Mouse (Mus musculus) G1E (cell line): ENCODE results near the gene Tie1. TPM values are rescaled to one million over a fixed set of nuclear protein-coding genes. Genes with fewer than 3 reads are reported as not detected.

Experiments
- ATAC-seq: 2 replicates; pipeline ENCODE4 v1.8.0; 2016; ENCODE audit warnings: mild to moderate bottlenecking; ENCODE audit not compliant: insufficient number of reproducible peaks, poor library complexity, low FRiP score, severe bottlenecking; ENCODE audit errors: extremely low read depth
- DNase-seq: peaks from one replicate; pipeline ENCODE4 v3.0.0; 2012; ENCODE audit warnings: low spot score
- H3K27me3 ChIP-seq: 2 replicates; pipeline ENCODE4 v1.6.1; 2012; ENCODE audit warnings: mild to moderate bottlenecking, low read length, inconsistent platforms; ENCODE audit not compliant: insufficient read depth
- H3K36me3 ChIP-seq: replicated peaks from 2 replicates; pipeline ENCODE3; 2012; ENCODE audit warnings: mild to moderate bottlenecking, inconsistent platforms
- H3K4me1 ChIP-seq: 2 replicates; pipeline ENCODE4 v1.6.1; 2012; ENCODE audit warnings: low read depth, low read length, inconsistent platforms, mixed read lengths; ENCODE audit not compliant: insufficient read depth
- H3K4me3 ChIP-seq: 2 replicates; pipeline ENCODE4 v1.5.1; 2012; ENCODE audit warnings: low read depth, mild to moderate bottlenecking, inconsistent platforms, low read length, moderate library complexity, mixed read lengths
- H3K9me3 ChIP-seq: replicated peaks from 2 replicates; pipeline ENCODE4 v1.6.1; 2012; ENCODE audit warnings: inconsistent platforms
- CTCF ChIP-seq: IDR thresholded peaks from 2 replicates; pipeline ENCODE4 v1.5.1; 2012; ENCODE audit warnings: low read depth, low read length, inconsistent platforms, mixed read lengths
- GATA1 ChIP-seq: IDR thresholded peaks from 2 replicates; pipeline ENCODE4 v1.6.1; 2012; ENCODE audit warnings: borderline replicate concordance, low read length, inconsistent platforms, mixed read lengths
- GATA2 ChIP-seq: IDR thresholded peaks from 2 replicates; pipeline ENCODE4 v1.6.1; 2012; ENCODE audit warnings: low read depth, low read length, inconsistent platforms, borderline replicate concordance
- POLR2AphosphoS5 ChIP-seq: IDR thresholded peaks from 2 replicates; pipeline ENCODE4 v1.6.1; 2012; ENCODE audit warnings: low read depth, low read length, inconsistent platforms; ENCODE audit not compliant: insufficient replicate concordance
- TAL1 ChIP-seq: conservative IDR thresholded peaks from 2 replicates; pipeline ENCODE4 v1.6.1; 2012; ENCODE audit warnings: low read depth, low read length, inconsistent platforms, mixed read lengths
- polyA plus RNA-seq: library from polyadenylated mRNA; stranded (reverse); fragments of >175 nt; gene quantifications from 2 replicates; pipeline ENCODE4 v1.2.3, GENCODE M21; 2012
- total RNA-seq, 2 experiments: library from RNA; stranded (forward) in 1 of 2; stranded (reverse) in 1 of 2; fragments of 200-1000 nt in 1 of 2; fragments of >200 nt in 1 of 2; fragmentation: Nextera tagmentation in 1 of 2; gene quantifications; 2 replicates each; pipeline ENCODE4 v1.2.3; 2014 to 2017

The Tie1 gene
- total and polyA plus RNA-seq, 3 experiments = 0.01 to 0.05 TPM; not detected in 1

DNA sequence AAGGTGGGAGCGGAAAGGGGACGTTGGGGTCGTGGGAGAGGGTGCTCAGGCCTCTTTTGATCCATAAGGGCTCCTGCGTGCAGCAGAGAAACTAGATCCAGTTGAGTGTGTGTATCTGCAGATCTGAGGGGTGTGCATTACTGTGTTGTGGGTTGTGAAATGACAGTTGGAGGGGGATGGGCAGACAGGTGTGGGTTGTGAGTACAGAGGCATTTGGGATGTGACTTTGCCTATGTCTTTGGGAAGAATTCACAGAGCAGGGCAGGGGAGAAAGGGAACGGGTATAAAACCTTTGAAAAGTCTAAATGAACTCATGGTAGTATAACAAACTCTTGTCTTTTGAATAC is 37.4 kb upstream of the Tie1 start:
- no peak for DNase-seq
- Histone ChIP-seq H3K4me3 (no peak overlapping the region), H3K36me3 (no peaks in the 10 kb centered on the region), H3K4me1 (no peaks in the 10 kb centered on the region), H3K9me3 (no peaks in the 10 kb centered on the region), H3K27me3 (peaks cover 14% of the 10 kb centered on the region)
- TF ChIP-seq GATA1 (no peak), POLR2AphosphoS5 (no peak), CTCF (no peak), TAL1 (no peak), GATA2 (no peak)
- no peak for ATAC-seq

DNA sequence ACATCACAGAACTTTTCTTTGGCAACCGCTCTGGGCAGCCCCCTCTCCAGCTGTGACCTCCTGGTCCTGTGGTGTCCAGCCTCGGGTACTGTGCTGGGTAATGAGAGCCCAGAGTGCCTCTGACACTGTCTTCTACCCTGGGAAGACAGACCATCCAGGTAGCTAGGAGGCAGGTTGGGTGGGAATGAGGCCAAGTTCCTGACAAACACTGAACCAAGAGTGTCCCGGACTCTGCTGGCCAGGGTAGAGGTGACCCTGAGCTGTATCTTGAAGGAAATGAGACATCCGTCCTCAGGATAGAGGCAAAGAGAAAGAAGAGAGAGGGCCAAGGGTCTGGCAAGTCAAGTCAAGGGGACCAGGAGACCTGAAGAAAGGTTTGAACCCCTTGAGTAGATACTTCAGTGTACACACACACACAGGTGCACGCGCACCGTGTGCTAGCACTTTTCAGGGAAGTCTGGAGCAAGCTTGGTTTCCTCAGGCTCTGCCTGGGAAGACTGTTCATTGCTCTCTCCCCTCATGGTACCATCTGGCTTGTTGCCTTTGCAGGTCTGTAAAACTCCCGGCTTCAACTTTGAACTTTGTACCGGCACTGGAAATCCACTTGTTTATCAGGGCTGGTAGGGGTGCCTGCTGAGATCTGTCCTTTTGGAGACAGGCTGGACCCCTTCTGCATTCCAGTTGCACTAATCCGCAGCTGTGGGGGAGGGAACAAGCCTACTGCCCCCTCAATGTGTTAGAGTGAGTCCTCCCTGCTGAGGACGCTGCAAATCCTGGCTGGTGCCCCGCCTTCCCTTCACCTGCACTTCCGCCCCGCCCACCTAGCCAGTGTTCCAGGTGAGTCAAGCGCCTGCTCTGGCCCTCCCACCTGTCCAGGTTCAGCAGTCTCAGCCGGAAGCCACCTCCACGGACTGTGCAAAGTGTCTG is 36.8 kb upstream of the Tie1 start, which contains the start of gene 2610528J11Rik:
Gene 2610528J11Rik, plus strand, starts transcription at position 592 of the 927 bp plus-strand sequence.
- H3K27me3 ChIP-seq = peaks cover 16% of the 10 kb centered on the region
- TF ChIP-seq POLR2AphosphoS5 = no peak
- TF ChIP-seq GATA2 = no peak
- no peak for TF ChIP-seq TAL1
- DNase-seq (no peak), ATAC-seq (no peak)
- no peak within 1 kb of the TSS for H3K4me3 ChIP-seq
- no peaks in the 10 kb centered on the region for H3K4me1 ChIP-seq
- no peaks in the 10 kb centered on the region for H3K9me3 ChIP-seq
- no peaks in the 10 kb centered on the region for H3K36me3 ChIP-seq

DNA sequence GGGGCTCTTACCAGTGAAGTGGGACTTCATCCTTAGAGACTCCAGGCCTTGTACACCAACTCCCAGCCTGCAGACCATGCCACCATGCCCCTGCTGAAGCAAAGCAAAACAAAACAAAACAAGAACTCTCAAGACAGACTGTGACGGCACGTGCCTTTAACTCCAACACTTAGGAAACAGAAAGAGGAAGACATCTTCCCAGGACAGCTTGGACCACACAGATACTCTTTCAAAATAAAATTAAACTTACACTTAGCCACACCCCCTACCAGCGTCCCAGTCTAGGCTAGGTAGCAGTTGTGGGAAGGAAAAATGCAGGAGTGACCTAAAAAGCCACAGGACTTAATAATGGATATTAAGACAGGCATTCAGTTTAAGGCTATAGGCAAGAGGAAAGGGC is 35.9 kb upstream of the Tie1 start:
- no peak overlapping the region for H3K4me3 ChIP-seq
- ATAC-seq = no peak
- H3K4me1 ChIP-seq = no peaks in the 10 kb centered on the region
- no peaks in the 10 kb centered on the region for H3K36me3 ChIP-seq
- no peak for DNase-seq
- no peak for TF ChIP-seq TAL1
- no peak for TF ChIP-seq CTCF
- TF ChIP-seq POLR2AphosphoS5 = no peak
- TF ChIP-seq GATA2 = no peak
- no peak for TF ChIP-seq GATA1
- H3K27me3 ChIP-seq = peaks cover 16% of the 10 kb centered on the region
- no peaks in the 10 kb centered on the region for H3K9me3 ChIP-seq

DNA sequence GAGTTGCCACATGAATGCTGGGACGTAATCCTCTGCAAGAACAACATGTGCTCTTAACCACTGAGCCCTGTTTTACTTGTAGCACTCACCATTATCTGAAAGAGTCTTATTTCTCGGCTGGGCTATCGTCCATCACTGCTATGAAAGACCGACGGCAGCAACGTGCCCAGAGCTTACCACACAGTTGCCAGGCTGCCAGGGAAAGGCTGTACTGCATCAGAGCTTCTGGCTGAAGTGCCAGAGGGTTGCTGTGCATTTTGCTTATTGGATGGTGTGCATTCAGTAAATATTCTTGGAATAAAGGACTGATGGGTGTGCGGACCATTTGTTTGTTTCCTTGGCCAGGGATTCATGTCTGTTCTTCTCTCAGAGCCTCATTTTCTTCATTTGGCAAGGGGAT is 34.1 kb upstream of the Tie1 start:
- no peak overlapping the region for H3K4me3 ChIP-seq

DNA sequence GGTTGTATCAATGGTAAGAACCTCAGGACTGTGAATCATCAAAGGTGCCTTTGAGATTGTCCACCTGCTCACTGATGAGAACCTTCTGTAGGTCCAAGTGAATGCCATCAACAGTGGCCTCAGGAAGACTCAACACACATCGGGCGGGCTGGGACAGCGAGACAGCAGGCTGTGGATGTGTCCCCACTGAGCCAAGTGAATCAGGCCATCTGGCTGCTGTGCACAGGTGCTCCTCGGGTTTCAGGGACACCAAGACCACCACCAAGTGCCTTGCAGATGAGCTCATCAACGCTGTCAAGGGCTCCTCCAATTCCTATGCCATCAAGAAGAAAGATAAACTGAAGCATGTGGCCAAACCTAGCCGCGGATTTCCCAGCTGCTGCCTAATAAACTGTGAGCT is 32.4 kb upstream of the Tie1 start:
- no peak for DNase-seq
- TF ChIP-seq GATA2 = no peak
- no peaks in the 10 kb centered on the region for H3K9me3 ChIP-seq
- H3K27me3 ChIP-seq = peaks cover 18% of the 10 kb centered on the region
- ATAC-seq = no peak
- no peak overlapping the region for H3K4me3 ChIP-seq
- H3K36me3 ChIP-seq = no peaks in the 10 kb centered on the region
- 0 out of 2 replicates have a peak, but pooled peaks cover under 1% of the 10 kb centered on the region for H3K4me1 ChIP-seq

More for the DNA sequence above, 34.1 kb upstream of the Tie1 start:
- Histone ChIP-seq H3K4me1 (no peaks in the 10 kb centered on the region), H3K36me3 (no peaks in the 10 kb centered on the region), H3K27me3 (peaks cover 19% of the 10 kb centered on the region), H3K9me3 (no peaks in the 10 kb centered on the region)
- ATAC-seq (no peak), DNase-seq (no peak)
- no peak for TF ChIP-seq TAL1
- no peak for TF ChIP-seq POLR2AphosphoS5
- TF ChIP-seq GATA2 = no peak
- no peak for TF ChIP-seq GATA1
- TF ChIP-seq CTCF = no peak

DNA sequence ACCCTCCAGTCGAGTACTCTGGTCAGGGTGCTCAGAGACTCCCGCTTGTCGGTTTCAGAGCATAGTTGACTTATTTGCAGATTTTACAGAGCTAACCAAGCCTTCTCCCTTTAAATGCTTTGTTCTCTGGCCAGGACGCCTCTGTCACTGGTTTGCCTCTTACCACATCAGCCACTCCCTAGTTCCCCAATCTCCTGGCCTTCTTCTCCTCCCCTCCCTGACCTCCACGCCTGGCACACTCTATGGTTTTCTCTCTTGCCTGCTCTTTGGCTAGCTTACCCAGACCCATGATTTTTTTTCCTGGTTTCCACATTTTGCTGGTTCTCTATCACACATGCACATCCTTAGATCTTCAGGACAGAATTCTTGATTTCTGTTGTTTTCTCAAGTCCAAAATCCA is 28.3 kb upstream of the Tie1 start:
- no peak for DNase-seq
- TF ChIP-seq POLR2AphosphoS5 (no peak), TAL1 (no peak), GATA1 (no peak), CTCF (no peak), GATA2 (no peak)
- peaks cover 6% of the 10 kb centered on the region; the same call in 1 of the 2 replicates for H3K4me1 ChIP-seq
- H3K4me3 ChIP-seq = no peak overlapping the region
- H3K36me3 ChIP-seq = no peaks in the 10 kb centered on the region
- no peaks in the 10 kb centered on the region for H3K9me3 ChIP-seq
- peaks cover 30% of the 10 kb centered on the region for H3K27me3 ChIP-seq
- ATAC-seq = no peak
